Mouse (Mus musculus): Measurements from ENCODE around the gene Gpr39. TPM values are rescaled to one million over a fixed set of nuclear protein-coding genes. Genes with fewer than 3 reads are reported as not detected.
A peak's percentile ranks its signal among the peaks of the same experiment; 100 is the strongest.

Gpr39 gene
- polyA plus RNA-seq, 1 experiment = 0.11 TPM

DNA sequence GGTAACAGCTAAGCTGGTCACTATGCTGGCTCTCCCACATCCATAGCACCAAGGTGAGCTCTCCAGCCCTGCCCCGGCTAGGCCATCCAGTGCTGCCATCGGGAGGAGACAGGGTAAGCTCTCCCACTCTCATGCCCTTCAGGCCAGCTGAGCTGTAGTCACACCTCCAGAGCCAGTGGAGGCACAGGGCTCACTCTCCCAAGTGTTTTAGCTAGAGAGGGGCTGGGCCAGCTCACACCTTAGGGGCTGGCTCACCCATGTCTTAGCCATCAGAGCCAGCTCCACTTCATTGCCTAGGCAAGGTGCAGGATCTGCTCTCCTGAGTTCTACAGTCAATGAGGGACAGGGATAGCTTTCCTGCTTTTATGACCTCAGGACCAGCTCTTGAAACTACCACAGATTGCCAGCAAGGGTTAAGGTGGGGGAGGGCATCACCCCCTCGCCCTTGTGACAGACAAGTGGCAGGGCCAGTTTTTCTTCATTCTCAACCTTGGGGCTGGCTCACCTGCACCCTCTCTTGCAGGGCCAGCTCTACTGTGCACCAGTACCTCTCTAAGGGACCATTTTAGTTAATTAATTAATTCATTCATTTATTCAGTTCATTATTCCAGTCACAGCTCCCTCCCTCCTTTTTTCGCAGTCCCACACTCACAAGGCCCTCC is 78.7 kb downstream of the Gpr39 start:
- no peak for DNase-seq
- Histone ChIP-seq H3K4me1 (ENCODE audit: control insufficient read depth, insufficient read depth, low read length) (peaks cover 4% of the 10 kb centered on the region), H3K4me3 (replicated peaks; ENCODE audit: insufficient read depth, low read depth, low read length) (no peak overlapping the region), H3K27ac (ENCODE audit: insufficient read depth, low read length) (no peak overlapping the region), H3K27me3 (ENCODE audit: control insufficient read depth, insufficient read depth, low read length) (no peaks in the 10 kb centered on the region)
- TF ChIP-seq CTCF (IDR thresholded peaks at IDR 0.05; ENCODE audit: borderline replicate concordance, insufficient read depth, low read depth, low read length) (no peak), POLR2A (IDR thresholded peaks at IDR 0.05; ENCODE audit: borderline replicate concordance, insufficient read depth, low read length) (no peak)
- WGBS = 96% methylated on average over 4 of the region's 4 CpGs

DNA sequence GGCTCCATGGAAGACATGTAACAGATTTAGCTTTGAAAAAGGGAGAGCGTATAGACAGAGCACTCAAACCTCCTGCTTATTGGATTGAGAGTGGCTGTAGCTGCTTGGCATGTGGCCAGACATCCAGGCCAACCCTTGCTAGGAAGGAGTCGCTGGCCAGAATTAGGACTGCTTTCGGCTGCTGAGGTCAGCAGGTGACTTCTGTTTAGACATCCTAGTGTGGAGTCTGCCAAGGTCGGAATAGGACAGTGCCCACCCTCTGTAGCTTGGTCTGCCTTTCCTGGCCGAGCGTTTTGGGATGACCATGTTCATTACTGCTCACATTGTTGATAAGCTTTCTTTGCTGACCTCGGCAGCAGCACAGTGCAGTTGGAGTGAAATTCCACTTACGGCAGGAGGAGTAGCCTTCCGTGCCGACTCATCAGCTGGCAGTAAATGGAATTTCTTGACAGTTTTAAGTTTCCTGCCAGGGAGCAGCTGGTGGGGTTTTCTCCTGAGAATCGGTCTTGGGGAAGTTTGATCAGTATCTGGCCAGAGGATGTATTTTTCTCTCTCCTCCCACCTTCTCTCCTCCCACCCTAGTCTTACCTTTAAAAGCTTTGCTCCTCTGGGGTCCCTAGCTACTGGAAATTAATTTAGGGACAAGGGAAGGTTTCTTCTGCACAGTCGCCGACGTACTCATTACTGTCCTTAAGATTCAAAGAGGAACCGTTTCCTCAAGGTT is 83.3 kb downstream of the Gpr39 start:
- peak overlapping the region; percentile 16 for H3K4me3 ChIP-seq (replicated peaks; ENCODE audit: insufficient read depth, low read depth, low read length)
- WGBS = 8% methylated on average over 15 of the region's 15 CpGs
- TF ChIP-seq CTCF (IDR thresholded peaks at IDR 0.05; ENCODE audit: borderline replicate concordance, insufficient read depth, low read depth, low read length) = no peak
- peak; percentile 44 to 45 for DNase-seq
- peaks cover 4% of the 10 kb centered on the region for H3K4me1 ChIP-seq (ENCODE audit: control insufficient read depth, insufficient read depth, low read length)
- H3K27ac ChIP-seq (ENCODE audit: insufficient read depth, low read length) = no peak overlapping the region
- no peaks in the 10 kb centered on the region; the same call in 1 of the 2 replicates for H3K27me3 ChIP-seq (ENCODE audit: control insufficient read depth, insufficient read depth, low read length)

GRCm38 (mm10) chr1:125760696-125761025 is 83.9 kb downstream of the Gpr39 start:
- Histone ChIP-seq H3K27me3 (ENCODE audit: control insufficient read depth, insufficient read depth, low read length) (no peaks in the 10 kb centered on the region; the same call in 1 of the 2 replicates), H3K4me3 (replicated peaks; ENCODE audit: insufficient read depth, low read depth, low read length) (no peak overlapping the region), H3K27ac (ENCODE audit: insufficient read depth, low read length) (no peak overlapping the region), H3K4me1 (ENCODE audit: control insufficient read depth, insufficient read depth, low read length) (peaks cover 4% of the 10 kb centered on the region)
- DNase-seq = peak; percentile 16 to 32
- WGBS = 8% methylated on average over 5 of the region's 5 CpGs
- TF ChIP-seq POLR2A (IDR thresholded peaks at IDR 0.05; ENCODE audit: borderline replicate concordance, insufficient read depth, low read length) = no peak
- TF ChIP-seq CTCF (IDR thresholded peaks at IDR 0.05; ENCODE audit: borderline replicate concordance, insufficient read depth, low read depth, low read length) = no peak

DNA sequence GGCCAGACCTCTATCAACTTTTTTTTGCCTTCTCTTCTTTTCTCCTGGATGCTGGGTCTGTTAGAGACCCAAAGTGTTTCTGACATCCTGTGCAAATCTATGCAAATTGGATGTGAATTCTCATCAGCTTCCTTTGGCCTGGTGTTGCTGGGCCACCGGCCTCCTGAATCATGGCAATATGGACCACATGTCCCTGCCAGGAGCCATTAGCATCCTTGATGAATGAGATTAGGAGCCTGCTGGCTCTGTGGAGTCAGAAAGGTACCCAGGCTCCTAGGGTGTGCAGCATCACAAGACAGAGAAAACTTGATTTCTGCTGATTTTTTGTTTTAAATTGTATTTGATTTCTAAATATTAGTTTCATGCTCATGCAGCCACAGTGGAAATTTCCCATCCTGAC is 85.3 kb downstream of the Gpr39 start:
- no peak for DNase-seq
- TF ChIP-seq CTCF (IDR thresholded peaks at IDR 0.05; ENCODE audit: borderline replicate concordance, insufficient read depth, low read depth, low read length) = no peak
- no peak for TF ChIP-seq POLR2A (IDR thresholded peaks at IDR 0.05; ENCODE audit: borderline replicate concordance, insufficient read depth, low read length)
- WGBS = 21% methylated on average over 1 of the region's 1 CpGs
- Histone ChIP-seq H3K27me3 (ENCODE audit: control insufficient read depth, insufficient read depth, low read length) (no peaks in the 10 kb centered on the region; the same call in 1 of the 2 replicates), H3K4me3 (replicated peaks; ENCODE audit: insufficient read depth, low read depth, low read length) (no peak overlapping the region), H3K27ac (ENCODE audit: insufficient read depth, low read length) (no peak overlapping the region), H3K4me1 (ENCODE audit: control insufficient read depth, insufficient read depth, low read length) (peaks cover 4% of the 10 kb centered on the region)

- Histone ChIP-seq H3K27me3 (ENCODE audit: control insufficient read depth, insufficient read depth, low read length) (no peaks in the 10 kb centered on the region; the same call in 1 of the 2 replicates), H3K27ac (ENCODE audit: insufficient read depth, low read length) (no peak overlapping the region), H3K4me3 (replicated peaks; ENCODE audit: insufficient read depth, low read depth, low read length) (no peak overlapping the region), H3K4me1 (ENCODE audit: control insufficient read depth, insufficient read depth, low read length) (no peaks in the 10 kb centered on the region)
- TF ChIP-seq POLR2A (IDR thresholded peaks at IDR 0.05; ENCODE audit: borderline replicate concordance, insufficient read depth, low read length) (no peak), CTCF (IDR thresholded peaks at IDR 0.05; ENCODE audit: borderline replicate concordance, insufficient read depth, low read depth, low read length) (peak; percentile 82)
- WGBS = 27% methylated on average over 4 of the region's 4 CpGs
- peak; percentile 43 to 52 for DNase-seq
Measured at GRCm38 (mm10) chr1:125789804-125790203, 113.0 kb downstream of the Gpr39 start.

DNA sequence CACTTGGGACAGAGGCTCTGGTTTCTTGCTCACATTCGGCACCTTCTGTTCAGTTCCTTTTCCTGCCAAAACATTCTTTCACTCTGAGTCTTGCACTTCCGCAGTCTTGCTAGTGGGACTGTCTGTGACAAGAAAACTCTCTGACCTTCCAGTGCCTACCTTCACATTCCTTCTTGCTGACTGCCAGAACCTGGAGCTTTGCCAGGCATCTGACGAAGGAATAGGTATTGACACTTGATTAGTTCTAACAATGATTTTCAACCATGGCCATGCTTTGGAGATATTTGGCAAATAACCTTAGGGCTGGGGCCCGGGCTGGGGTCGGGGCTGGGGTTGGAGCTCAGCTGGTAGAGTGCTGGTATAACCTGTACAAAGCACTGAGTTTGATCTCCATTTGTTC is 123.7 kb downstream of the Gpr39 start:
- Histone ChIP-seq H3K27ac (ENCODE audit: insufficient read depth, low read length) (no peak overlapping the region), H3K4me1 (ENCODE audit: control insufficient read depth, insufficient read depth, low read length) (no peaks in the 10 kb centered on the region), H3K4me3 (replicated peaks; ENCODE audit: insufficient read depth, low read depth, low read length) (no peak overlapping the region), H3K27me3 (ENCODE audit: control insufficient read depth, insufficient read depth, low read length) (no peaks in the 10 kb centered on the region; the same call in 1 of the 2 replicates)
- no peak for TF ChIP-seq POLR2A (IDR thresholded peaks at IDR 0.05; ENCODE audit: borderline replicate concordance, insufficient read depth, low read length)
- no peak for TF ChIP-seq CTCF (IDR thresholded peaks at IDR 0.05; ENCODE audit: borderline replicate concordance, insufficient read depth, low read depth, low read length)
- 88% methylated on average over 5 of the region's 5 CpGs for whole genome bisulfite sequencing
- DNase-seq = no peak

- Histone ChIP-seq H3K4me3 (replicated peaks; ENCODE audit: insufficient read depth, low read depth, low read length) (no peak overlapping the region), H3K27ac (ENCODE audit: insufficient read depth, low read length) (no peak overlapping the region), H3K27me3 (ENCODE audit: control insufficient read depth, insufficient read depth, low read length) (no peaks in the 10 kb centered on the region; the same call in 1 of the 2 replicates), H3K4me1 (ENCODE audit: control insufficient read depth, insufficient read depth, low read length) (no peaks in the 10 kb centered on the region)
- TF ChIP-seq CTCF (IDR thresholded peaks at IDR 0.05; ENCODE audit: borderline replicate concordance, insufficient read depth, low read depth, low read length) = no peak
- WGBS = 9% methylated on average over 2 of the region's 2 CpGs
- DNase-seq = no peak
Measured at GRCm38 (mm10) chr1:125808426-125808825, 131.6 kb downstream of the Gpr39 start.
